Mouse (Mus musculus): Measurements from ENCODE around the gene Mbl1.

Mbl1 gene

DNA sequence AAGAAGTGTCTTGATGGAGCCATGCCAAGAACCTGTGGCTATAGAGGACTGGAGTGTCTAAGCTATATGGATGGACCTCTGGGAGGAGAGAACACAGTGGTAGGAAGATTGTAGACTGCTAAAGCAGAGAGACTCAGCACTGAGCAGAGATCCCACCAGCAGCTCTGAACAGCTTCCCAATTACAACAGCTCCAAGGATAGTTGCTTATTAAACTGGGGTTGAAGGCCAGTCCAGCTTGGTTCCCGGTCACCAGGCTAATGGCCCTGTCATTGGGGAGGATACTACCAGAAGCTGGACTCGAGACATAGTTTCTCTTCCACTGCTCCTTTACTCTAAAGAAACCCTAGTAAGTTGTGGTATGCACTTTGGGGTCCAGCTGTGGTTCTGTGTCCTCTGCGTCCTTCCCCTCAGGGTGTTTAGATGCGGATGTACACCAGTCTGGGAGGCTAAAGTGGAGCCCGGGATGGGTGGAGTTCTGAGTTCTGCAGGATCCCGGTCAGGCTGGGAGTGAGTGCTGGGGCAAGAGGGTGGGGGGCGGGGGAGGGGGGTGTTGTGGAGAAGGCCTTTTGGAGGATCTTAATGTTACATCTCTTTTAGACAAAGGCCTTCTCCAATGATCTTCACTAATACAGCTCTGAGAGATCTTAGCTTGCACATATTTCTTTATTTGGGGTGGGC is at the start of gene Mbl1:
Gene Mbl1, plus strand, starts transcription at position 239 of the 679 bp plus-strand sequence.
- peak; percentile 63 to 64 for DNase-seq

DNA sequence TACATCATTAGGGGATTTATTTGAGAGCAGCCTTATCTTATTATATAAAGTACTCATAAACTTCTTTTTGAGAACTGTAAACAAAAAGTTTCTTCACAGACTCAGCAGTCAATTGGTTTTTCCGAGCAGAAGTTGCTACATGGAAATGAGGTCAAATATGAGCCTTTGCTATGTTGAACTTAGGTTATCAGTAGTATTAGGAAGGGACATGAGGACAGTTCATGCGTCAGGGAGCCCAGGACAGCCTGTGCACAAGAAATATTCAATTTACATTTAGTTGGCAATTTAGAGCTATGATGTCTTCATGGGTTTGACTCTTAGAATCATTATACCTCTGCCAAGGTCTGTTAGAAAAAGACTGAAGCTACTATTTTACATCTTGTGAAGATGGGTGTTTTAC is 49.0 kb upstream of the Mbl1 start:
- no peak for DNase-seq

DNA sequence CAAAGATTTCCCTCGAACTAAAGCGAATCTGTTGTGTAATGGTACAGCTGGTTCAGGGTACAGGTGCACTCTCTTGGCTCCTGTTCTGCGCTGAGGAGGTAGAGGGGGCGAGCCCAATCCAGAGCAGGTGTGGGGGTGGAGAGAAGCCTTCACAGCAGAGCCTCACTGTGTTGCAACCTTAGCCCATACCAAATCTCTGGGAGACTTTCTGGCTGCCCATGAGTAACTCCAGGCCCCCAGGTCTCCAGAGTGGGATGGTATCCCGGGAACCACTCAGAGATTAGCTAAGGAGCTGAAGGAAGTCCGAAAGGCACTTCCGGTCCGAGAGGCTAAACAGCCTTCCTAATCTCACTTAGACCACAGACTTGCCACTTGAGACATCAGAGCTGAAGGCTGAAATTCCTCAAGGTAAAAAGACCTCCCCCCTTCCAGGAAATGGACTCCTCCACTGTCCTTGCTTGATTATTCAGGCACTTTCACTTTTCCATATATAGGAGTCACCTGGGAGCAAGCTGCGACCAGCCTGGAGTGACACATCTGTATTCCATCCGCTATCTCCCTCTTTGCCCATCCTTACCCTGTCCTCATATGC is 46.3 kb upstream of the Mbl1 start, which contains the start of gene Mat1a:
Gene Mat1a, plus strand, starts transcription at position 183 of the 592 bp plus-strand sequence.
- DNase-seq = no peak

DNA sequence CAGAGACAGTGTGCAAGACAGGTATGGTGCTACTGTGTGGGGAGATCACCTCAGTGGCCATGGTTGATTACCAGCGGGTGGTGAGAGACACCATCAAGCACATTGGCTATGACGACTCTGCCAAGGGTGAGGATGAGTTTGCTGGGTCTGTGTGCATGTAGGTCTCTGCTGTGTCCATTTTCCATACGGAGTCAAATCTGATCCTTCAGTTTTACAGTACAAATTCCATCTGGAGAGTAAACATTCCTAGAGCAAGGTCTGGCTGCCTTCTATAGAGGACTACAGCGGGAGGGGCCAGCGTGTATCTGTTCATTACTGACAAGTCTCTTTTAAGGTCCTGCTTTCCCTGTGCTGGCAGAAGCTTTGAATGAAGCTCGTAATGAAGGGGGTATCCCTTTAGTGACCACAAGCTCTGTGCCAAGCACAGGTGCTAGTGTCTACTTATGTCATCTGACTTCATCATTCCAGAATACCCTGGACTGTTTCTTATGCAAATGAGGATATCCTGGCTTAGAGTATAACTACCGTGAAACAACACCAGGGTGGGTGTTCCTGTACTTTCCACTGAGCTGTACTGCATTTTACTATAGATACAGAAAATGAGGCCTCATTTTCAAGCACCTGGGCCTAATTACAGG is 40.1 kb upstream of the Mbl1 start:
- no peak for DNase-seq

DNA sequence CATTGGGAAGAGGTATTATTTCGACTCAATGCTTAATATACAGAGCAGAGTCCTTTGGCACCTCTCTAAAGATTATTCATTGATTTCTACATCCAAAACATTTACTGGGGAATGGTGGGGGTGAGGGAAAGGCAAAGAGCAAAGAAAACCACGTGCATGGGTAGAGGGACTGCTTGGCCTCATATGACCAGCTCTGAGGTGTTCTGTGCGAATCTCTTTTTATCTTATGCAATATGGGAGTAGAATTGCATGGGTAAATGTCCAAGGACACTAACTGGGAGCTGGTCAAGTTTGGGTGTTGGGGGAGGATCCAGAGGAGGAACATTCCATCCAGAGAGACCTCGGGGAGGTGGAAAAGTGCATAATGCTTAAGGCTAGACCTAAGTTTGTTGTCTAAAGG is 38.3 kb upstream of the Mbl1 start:
- no peak for DNase-seq

DNA sequence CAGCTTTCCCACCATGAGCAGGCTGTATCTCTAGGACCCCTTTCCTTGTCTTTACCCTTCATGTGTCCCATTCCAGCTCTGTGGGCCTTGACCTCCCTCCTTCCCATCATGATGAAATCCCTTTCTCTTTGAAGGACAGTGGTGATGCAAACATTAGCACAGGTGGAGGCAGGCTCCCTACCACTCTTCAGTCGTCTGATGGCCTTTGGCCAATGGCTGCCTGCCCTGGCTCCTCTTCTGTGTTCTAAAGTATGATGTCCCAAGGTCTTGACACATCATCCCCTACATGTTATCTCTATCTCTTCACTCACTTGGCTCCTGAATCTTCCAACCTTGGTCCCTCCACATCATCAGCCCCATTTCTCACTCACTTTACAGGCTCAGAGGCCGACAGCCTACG is 35.0 kb upstream of the Mbl1 start:
- no peak for DNase-seq

DNA sequence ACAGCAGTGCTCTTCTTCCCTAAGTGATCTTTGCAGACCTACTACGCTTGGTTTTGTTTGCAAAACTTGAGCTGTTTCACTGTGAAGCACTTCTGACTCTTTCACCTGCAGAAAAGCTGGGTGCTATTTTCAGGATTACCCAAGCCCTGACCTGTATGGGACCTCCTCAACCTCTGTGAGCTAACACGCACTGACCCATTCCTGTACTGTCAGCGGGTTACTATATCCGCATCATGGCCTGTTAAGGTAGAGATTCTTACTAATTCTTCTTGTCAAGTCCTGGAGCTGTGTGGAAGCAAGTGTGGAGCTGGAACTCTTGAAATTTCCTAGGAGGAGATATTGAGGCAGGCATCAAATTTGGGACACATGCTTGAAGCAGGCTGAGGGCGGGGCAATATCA is 26.6 kb upstream of the Mbl1 start:
- DNase-seq = no peak

DNA sequence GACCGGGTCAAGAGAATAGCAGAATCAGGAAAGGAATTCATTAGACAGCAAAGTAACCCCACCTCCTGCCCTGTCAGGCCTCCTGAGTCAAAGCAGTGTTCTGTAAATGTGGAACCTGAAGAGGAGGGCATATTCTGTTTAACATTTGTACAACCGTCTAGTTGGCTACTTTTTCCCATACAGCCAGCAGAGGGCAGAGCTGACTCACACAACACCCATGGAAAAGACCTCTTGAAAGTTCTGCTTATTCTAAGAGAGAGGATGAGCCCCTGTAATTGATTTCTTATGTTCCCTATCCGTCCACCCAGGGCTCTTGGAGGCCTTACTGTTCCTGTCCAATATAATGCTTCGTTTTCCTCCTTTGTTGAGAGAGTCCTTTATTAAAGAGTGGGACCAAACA is 23.3 kb upstream of the Mbl1 start:
- DNase-seq = peak; percentile 17 to 61

DNA sequence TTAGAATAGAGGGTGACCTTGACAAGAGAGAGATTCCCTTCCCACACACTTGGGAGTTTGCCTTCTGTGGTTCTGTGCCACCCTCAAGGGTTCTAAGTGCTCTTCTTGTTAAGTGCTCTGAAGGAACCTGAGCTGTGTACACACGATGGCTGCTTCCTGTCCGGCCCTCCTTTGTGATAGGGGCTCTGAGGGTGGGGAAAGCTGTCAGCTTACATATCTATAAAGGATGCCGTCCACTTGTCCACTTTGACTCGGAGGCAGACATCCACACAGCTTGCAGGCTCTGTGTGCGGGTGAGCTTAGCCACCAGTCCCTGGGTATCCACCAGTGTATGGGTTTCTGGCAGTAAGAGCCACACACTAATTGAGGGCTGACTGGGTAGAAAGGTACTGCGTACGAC is 19.7 kb upstream of the Mbl1 start, which contains the start of gene Sftpa1:
Gene Sftpa1, plus strand, starts transcription at position 243 of the 400 bp plus-strand sequence.
- no peak for DNase-seq

DNA sequence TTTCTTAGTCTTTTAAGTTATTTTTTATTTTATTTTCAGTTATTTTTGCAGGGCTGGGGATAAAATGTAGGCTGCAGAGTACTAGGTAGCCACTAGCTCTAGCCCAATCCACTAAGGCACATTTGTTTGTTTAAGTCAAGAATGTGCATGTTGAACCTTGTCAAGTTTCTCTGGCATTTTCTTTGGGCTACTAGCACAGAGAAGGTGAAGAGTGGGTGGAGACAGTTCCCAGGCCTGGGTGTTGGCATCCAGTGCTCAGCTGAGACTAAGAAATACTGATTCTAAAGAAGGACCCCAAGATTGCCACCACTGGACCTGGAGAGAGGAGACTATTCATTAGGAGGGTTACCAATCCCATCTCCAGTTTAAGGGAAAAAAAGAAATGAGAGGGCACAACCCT is 14.3 kb upstream of the Mbl1 start:
- DNase-seq = no peak

DNA sequence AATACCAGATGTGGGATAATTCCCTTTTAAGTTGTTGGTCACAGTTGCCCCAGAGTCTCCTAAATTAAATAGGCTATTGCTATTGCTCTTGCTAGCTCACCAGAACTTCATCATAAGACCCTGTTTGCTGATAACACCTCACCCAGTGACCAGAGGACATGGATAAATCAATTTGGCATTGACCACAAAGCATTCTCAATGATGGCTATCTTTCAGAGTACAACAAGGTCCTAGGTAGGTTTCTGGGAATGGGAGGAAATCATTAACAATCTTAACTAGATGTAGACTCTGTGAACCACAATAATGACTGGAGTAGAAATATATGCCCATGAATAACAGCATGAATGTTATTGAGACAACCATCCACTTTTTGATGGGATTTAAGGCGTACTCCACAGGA is 10.6 kb upstream of the Mbl1 start:
- no peak for DNase-seq

DNA sequence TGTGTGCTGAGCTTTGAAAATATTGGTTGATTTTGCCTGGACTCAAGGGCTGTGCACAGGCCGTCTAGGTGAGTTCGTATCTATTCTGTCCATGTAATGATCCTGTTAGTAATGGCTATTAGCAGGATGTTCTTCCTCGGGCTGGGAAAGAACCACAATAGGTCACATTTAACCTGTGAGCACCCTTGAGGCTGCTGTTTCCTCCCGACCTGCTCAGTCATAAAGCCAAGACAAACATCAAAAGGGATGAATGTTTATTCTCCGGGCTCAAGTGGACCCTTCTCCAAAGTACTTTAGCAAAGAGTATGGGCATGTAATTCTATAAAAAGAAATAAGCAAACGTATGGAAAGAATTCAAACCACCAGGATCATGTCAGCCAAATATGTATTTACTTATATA is 5.2 kb upstream of the Mbl1 start:
- DNase-seq = no peak

DNA sequence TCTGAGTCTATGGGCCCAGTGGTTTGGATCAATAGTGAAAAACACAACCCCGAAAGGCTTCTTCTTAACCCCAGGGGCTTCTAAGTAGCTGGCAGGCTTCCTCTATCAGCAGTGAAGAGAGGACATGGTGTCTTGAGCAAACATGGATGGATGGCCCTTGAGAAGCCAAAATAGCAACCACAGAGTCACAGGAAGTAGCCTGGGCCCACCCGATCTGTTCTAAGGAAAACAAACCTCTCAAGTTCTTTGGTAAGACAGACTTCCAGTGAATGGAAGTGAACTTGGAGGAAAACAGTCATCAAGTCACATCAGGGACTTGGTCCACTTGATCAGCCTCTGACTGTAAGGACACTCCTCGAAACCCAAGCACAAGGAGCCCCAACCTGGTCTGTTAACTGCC is 4.3 kb upstream of the Mbl1 start:
- no peak for DNase-seq

DNA sequence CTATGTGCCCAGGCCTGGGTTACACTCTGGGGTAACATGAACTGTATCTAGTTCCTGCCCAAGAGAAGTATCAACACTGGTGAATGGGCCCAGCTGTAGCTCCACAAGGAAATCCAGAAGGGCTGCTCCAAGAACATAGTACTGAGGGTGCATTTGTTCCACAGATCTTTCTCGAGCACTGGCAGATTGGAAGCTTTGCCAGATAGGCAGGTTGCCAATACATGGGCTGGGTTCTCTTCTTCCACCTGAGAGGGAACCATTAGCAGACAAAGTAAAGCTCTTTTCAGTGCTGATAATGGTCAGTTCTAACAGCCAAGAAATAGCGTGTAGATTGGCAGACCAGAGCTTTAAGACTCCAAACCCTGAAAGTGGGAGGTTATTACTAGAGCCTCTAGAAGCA is 3.9 kb upstream of the Mbl1 start:
- peak in 1 of 2 experiments; percentile 4 for DNase-seq

DNA sequence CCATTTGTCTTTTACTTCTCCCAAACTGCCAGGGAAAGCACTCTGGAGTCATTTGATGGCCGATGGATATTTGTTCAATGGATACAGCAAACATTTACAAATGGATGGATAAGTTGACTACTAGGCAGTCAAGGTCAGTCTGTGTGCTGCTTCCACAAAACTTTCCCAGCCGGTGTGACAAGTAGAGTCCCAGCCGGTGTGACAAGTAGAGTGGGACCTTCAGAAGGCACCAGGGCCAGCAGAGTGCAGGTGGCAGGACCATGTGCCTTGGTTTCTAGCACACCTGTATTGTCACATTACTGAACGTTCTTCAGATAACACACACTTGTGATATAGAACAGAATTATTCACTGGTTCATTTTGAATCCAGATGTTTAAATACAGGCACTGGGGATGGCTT is 8.8 kb downstream of the Mbl1 start:
- no peak for DNase-seq

DNA sequence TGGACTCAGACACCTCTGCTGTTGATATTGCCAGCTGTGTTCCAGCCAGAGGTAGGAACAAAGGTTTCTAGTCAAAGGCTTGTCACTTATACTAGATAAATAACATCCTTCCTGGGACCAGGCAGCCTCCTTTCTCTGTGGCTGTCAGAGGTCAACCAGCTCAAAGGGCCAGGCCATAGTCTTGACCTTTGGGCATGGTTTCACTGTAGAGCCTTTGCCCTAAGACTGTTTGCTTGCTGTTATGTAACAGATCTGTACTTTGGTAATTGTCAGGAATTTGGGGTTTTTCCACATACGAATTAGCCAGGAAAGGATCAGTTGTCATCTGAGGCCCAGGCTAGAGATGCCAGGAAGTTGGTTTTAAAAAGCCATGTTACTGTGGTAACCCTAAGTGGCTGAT is 9.5 kb downstream of the Mbl1 start:
- DNase-seq = peak; percentile 77 to 83

DNA sequence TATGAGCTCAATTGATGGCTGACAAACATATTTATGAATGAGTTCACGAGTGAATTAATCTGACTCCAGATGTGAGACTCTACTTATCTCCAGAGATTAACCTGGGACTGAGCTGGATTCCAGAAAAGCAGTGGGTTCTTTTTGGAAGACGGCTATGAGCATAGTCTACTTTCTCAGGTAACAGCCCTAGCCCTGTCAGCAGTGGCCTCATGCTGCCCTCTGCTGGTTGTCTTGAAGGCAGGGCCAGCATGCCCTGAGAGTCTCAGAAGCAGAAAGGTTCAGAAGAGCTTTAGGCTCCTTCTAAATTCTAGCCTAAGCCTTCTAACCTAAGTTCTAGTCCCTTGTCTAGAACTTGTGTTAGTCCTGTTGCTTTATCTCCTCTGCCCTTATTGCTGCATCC is 11.4 kb downstream of the Mbl1 start:
- peak; percentile 44 to 69 for DNase-seq

DNA sequence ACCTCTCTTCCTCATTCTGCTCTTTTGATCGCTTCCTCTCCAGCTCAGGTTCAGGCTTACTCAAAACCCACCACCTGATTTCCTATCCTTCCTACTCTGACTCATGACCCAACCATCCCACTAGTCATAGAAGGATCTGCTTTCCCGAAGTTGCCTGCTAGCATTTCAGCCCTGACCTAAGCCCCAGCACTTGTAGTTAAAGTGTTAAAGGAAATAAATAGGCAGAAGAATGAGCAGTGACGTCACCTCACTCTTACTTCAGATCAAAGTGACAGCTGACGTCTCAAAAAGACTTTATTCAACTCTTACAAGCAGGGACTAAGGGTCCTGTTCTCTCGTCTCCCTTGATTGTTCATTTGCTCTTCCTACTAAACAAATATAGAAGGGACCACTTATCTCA is 16.0 kb downstream of the Mbl1 start:
- no peak for DNase-seq

DNA sequence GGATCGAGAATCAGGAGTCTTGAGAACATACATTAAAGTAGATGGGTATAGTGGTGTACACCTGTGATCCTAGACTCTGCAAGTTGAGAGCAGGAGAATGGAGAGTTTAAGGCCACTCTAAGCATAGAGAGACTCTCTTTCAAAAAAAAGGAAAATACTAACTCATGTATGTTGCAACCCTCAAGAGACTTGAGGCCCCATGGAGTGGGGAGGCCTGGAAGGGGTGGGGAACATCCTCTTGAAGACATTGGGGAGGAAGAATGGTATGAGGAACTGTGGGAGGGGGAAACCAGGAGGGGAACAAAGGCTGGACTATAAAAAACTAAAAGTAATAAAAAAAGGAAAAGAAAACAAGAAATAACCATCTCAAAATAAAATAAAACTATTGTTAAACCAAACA is 17.3 kb downstream of the Mbl1 start:
- no peak for DNase-seq

DNA sequence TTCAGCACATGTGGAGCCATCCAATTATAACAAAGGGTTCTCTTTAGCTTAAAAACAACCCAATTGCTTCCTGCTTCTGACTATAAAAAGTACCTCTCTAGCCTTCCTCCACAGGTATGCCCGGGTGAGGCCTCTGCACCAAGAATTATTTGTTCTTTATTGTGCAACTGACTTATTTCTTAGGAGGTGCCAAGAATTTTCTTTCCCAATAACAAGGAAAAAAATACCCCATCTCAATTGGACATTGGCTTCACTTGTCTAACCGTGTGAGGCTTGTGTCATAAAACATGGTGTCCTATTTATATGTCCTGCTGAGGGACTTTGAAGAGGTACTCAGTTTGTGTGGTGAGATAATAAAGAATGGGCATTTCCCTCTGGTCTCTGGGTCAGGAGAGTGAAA is 19.3 kb downstream of the Mbl1 start:
- no peak for DNase-seq

DNA sequence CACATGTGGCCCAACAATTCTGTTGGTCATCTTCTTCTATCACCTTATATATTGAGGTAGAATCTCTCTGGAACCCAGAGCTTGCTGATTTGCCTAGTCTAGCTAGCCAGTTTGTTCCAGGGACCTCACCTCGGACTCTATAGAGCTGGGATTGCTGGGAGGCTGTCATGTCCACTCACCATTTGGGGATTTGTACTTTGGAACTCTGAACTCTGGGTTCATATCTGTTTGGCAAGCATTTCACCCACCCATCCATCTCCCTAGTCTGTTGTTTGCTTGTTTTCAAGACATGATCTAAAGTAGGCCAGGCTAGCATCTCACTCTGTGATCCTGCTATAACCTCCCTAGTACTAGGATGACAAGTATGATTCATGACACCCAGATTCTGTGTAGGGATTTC is 23.5 kb downstream of the Mbl1 start:
- DNase-seq = no peak

DNA sequence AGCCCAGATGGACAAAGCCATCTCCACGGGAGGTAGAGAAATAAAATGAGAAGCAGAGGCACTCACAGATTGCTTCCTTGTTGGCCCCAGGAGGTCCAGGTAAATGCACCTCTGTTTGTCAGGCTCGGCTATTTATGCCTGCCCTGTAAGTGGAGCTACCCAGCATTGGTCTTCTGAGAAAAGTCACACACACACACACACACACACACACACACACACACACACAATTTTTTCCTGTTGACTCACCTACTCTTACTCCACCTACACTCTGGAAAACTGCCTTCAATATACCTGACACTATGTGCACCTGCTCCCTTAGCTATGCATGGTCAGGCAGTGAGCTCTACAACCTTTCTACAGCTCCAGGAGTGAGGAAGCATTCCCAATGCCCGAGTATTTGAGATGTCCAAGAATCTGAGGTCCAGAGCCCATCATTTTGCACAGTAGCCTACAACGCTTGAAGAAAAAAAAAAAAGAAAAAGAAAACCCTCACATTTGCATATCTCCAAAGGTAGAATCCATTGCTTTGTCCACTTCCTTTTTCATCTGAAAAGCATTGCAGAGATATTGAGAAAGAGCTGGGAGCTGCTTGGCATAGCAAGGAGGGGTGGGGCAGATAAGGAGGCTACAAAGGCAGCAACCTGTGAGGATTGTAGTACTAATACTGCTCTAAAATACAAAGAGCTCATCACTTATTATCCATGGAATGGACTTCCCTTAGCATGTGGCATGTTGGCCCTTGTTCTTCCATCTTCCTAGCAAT is 34.0 kb downstream of the Mbl1 start, which contains the start of gene Sftpd:
Gene Sftpd, minus strand, starts transcription at position 91 of the 763 bp plus-strand sequence.
- DNase-seq = no peak

DNA sequence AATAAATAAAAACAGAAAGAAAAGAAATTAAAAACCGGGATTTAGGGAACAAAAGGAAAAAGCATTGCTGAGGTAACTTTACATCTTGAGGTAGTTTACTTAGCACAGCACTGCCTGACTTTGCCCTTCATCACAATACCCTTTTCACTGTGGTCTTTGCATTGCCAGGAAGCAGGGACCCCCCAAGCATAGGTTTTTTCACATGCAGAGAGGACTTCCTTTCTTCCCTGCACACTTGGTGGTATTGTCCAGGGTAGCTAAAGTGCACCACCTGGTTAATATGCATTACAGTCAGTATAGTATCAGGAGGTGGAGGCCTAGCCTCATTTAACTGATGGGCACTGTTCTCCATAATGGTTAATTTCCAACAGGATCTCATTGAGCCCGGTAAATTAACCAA is 38.2 kb downstream of the Mbl1 start:
- no peak for DNase-seq
